Mouse (Mus musculus) stomach, adult 2 months (tissue): Measurements from ENCODE around the gene Zscan26. TPM values are rescaled to one million over a fixed set of nuclear protein-coding genes. Genes with fewer than 3 reads are reported as not detected.

Source experiments
- polyA plus RNA-seq: library from polyadenylated mRNA; depleted of rRNA; stranded (reverse); fragments of >200 nt; gene quantifications from 2 replicates; pipeline ENCODE4 v1.2.3, GENCODE M21; 2012; rRNA removed

Zscan26 gene
- 0.71 and 1.9 TPM in 2 replicates for polyA plus RNA-seq

GRCm38 (mm10) chr13:21453449-21453848 is at the start of gene Zscan26:
Zscan26 (minus strand) TSS chr13:21453730.

DNA sequence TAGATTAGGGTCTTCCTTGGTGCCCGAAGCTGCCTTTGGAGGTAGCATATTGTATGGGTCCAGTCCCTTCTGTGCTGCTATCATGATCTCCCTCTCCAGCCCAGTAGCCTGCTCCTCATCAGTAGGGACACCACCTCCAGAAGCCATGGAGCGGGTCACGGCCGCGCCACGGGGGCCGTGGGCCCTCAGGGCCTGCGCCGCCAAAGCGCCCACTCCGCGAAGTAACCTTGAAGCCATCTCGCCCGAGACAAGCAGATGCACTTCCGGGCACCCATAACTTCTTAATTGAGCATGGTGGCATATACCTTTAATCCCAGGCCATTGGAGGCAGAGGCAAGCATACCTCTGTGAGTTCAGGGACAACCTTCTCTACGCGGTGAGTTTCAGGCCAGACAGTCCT is 47.7 kb upstream of the Zscan26 start, which contains the start of gene Gm11273:
TSS of gene Gm11273 (minus strand) at position 237 of the 400 bp plus-strand sequence.

DNA sequence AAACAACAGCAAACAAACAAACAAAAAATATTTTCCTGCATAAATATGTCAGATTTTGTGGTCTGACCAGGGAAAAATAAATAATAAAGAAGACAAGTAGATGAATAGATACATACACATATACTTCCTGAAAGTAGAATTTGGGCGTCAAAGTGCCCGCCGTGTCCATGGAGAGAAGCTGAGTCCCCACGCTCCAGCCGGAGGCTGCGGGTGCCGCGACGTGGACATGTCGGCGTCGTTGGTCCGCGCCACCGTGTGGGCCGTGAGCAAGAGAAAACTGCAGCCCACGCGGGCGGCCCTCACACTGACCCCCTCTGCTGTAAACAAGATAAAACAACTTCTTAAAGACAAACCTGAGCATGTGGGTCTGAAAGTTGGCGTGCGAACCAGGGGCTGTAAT is 41.5 kb upstream of the Zscan26 start, which contains the start of gene AK157302:
TSS of gene AK157302 (plus strand) at position 144 of the 400 bp plus-strand sequence.

DNA sequence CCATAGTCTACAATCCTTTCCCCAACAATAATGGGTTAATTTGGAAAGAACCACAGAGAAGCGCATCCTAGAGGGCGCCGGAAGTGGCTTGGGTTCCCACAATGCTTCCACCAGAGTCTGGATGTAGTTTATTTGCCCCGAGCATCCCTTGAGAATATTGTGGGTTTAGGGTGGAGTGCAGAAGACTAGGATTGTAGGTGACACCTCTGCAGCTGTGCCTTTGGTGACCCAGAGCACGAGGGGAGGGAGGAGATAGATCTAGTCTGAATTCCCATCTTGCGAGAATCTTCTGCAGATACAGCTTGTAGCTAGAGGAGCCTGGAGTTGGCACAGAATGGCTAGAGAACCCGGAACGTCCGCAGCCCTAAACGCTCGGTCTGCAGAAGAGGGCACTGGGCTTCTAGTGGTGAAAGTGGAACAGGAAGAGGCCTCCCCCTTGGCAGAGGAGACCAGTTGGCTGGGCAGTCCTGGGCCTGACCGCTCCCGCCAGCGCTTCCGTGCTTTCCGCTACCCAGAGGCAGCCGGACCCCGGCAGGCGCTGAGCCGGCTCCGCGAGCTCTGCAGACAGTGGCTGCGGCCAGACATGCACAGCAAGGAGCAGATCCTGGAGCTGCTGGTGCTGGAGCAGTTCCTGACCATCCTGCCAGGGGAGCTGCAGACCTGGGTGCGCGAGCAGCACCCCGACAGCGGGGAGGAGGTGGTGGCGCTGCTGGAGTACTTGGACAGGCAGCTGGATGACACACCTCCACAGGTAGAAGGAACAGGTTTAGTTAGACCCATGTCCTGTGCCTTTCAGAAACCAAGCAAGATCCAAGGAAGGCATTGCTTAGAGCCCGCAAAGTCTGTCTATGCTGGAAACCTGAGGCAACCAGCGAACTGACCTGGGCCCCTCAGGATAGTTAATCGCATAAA is 25.5 kb upstream of the Zscan26 start, which contains the start of the genes Zkscan4 and Gm10065:
TSS of gene Zkscan4 (plus strand) at position 149 of the 912 bp plus-strand sequence.
TSS of gene Gm10065 (minus strand) at position 683 of the 912 bp plus-strand sequence.

DNA sequence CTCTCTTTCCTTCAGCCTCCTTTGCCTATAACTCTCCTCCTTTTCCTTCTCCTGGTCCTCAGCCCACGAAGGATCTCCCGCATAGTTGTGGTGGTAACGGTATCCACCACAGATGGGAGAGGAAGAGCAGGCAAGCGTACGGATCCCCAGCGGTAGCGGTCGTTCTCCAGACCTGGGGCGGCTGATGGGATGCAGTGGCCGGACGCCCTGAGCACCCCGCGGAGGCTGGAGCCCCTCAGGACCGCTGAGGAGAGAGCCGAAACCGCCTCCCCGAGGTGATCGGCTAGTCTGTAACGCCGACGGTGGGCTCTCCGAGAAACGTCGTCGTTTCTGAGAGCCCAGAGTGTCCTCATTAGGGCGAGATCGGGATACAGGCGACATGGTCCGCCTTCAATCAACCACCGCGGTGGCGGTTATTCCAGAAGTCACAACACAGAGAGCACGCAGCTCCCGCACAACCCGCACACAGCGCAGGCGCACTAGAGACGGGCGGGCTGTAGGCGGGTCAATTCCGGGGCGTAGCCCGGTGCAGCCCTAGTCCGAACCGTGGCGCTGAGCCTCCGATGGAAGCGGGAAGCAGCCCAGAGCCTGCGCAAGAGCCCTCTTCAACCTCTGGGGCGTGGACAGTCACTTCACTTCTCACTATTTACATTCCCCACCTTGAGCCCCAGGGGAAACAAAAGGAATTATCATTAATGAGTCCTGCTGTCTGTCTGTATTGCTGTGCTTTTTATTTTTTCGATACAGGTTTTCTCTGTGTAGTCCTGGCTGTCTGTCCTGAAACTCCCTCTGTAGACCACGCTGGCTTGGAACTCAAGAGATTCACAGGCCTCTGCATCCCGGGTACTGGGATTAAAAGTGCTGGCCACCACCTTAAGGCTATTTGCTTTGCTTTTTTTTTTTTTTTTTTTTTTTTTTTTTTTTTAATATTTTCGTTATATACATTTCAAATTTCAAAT is 14.8 kb upstream of the Zscan26 start, which contains the start of gene Nkapl:
TSS of gene Nkapl (minus strand) at position 449 of the 959 bp plus-strand sequence.

GRCm38 (mm10) chr13:21440503-21441206 is 12.9 kb downstream of the Zscan26 start, which contains the start of gene Pgbd1:
Pgbd1 (minus strand) TSS chr13:21441058.

DNA sequence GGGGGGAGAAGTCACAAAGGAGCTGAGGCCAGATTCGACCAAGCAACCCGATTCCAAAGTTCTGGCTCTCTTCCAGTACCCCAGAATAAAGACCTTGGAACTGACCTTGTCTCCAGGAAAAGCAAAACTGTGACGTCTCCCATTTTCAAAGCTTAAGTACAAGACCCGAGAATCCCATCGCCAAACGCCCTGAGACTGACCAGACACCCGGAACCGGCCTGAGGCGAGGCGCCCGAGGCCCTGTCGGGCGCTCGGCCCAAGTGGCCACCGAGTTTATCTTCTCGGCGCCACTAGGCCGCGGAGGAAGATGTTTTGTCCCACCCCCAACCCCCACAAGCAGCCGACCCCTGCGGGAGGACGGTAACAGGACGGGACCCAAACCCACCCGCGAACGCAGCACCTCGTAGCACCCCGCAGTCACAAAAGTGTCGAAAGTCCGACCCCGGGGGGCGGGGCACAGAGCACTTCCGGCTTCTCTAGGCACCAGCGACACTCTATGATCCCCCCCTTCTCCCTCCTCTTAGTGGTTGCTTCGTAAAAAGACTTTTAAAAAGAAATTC is 51.2 kb downstream of the Zscan26 start, which contains the start of gene Zkscan3:
TSS of gene Zkscan3 (minus strand) at position 469 of the 560 bp plus-strand sequence.

Other genes with a start within 250 kb of the Zscan26 start
- gene Gpx5, start 161.0 kb downstream of the Zscan26 start, polyA plus RNA-seq, result 3.3 TPM in 1 of 2 replicates, not detected in the other
- gene Gpx6, start 141.6 kb downstream of the Zscan26 start, polyA plus RNA-seq, result not detected in 2 replicates
- not detected in 2 replicates for gene Olfr1367, start 106.8 kb downstream of the Zscan26 start, polyA plus RNA-seq
- gene Zscan12, start 90.9 kb downstream of the Zscan26 start, polyA plus RNA-seq, result 0.09 and 0.19 TPM in 2 replicates
- 4.7 and 5.7 TPM in 2 replicates for gene Zkscan3, start 51.0 kb downstream of the Zscan26 start, polyA plus RNA-seq
- gene Pgbd1, start 12.7 kb downstream of the Zscan26 start, polyA plus RNA-seq, result 0.15 TPM in 1 of 2 replicates, not detected in the other
- gene Nkapl, start 14.8 kb upstream of the Zscan26 start, polyA plus RNA-seq, result 0.08 and 0.15 TPM in 2 replicates
- gene Zkscan4, start 25.2 kb upstream of the Zscan26 start, polyA plus RNA-seq, result 0.05 and 0.26 TPM in 2 replicates
- not detected in 2 replicates for gene Gm10065, start 25.7 kb upstream of the Zscan26 start, polyA plus RNA-seq
- not detected in 2 replicates for gene AK157302, start 41.5 kb upstream of the Zscan26 start, polyA plus RNA-seq
- 17.8 and 21.1 TPM in 2 replicates for gene Gm11273, start 47.7 kb upstream of the Zscan26 start, polyA plus RNA-seq
- gene Zkscan8, start 77.4 kb upstream of the Zscan26 start, polyA plus RNA-seq, result 0.41 and 0.57 TPM in 2 replicates
- gene Olfr1366, start 89.1 kb upstream of the Zscan26 start, polyA plus RNA-seq, result not detected in 2 replicates
- gene Olfr1535, start 106.2 kb upstream of the Zscan26 start, polyA plus RNA-seq, result not detected in 2 replicates
- gene Olfr1364, start 128.0 kb upstream of the Zscan26 start, polyA plus RNA-seq, result not detected in 2 replicates
- not detected in 2 replicates for gene Olfr1362, start 160.3 kb upstream of the Zscan26 start, polyA plus RNA-seq
- gene Olfr11, start 188.8 kb upstream of the Zscan26 start, polyA plus RNA-seq, result not detected in 2 replicates
- not detected in 2 replicates for gene Olfr1361, start 209.7 kb upstream of the Zscan26 start, polyA plus RNA-seq
- gene Olfr1360, start 223.7 kb upstream of the Zscan26 start, polyA plus RNA-seq, result not detected in 2 replicates
- not detected in 2 replicates for gene Olfr1359, start 244.4 kb upstream of the Zscan26 start, polyA plus RNA-seq